Mouse (Mus musculus): ENCODE measurements around the gene Slc27a4.
A peak's percentile ranks its signal among the peaks of the same experiment; 100 is the strongest.

Gene Slc27a4

GRCm38 (mm10) chr2:29820025-29820817 is 17.8 kb downstream of the Slc27a4 start, which contains the start of gene Urm1:
Gene Urm1, plus strand, starts transcription at chr2:29820075.
- peak; percentile 87 to 92 for DNase-seq

- no peak for DNase-seq
Measured at GRCm38 (mm10) chr2:29826318-29826925, 24.0 kb downstream of the Slc27a4 start.

GRCm38 (mm10) chr2:29826926-29827708 is 24.7 kb downstream of the Slc27a4 start:
- peak; percentile 95 to 97 for DNase-seq

- DNase-seq: no peak
Measured at GRCm38 (mm10) chr2:29827709-29828024, 25.2 kb downstream of the Slc27a4 start.

- no peak for DNase-seq
Measured at GRCm38 (mm10) chr2:29831106-29831505, 28.7 kb downstream of the Slc27a4 start.

- no peak for DNase-seq
Measured at GRCm38 (mm10) chr2:29833796-29834195, 31.4 kb downstream of the Slc27a4 start.

GRCm38 (mm10) chr2:29835391-29835899 is 33.0 kb downstream of the Slc27a4 start:
- no peak for DNase-seq

GRCm38 (mm10) chr2:29839460-29839859 is 37.0 kb downstream of the Slc27a4 start:
- DNase-seq: no peak

GRCm38 (mm10) chr2:29843231-29844105 is 41.0 kb downstream of the Slc27a4 start:
- no peak for DNase-seq

GRCm38 (mm10) chr2:29844115-29844514 is 41.7 kb downstream of the Slc27a4 start:
- no peak for DNase-seq

GRCm38 (mm10) chr2:29844661-29845060 is 42.2 kb downstream of the Slc27a4 start:
- no peak for DNase-seq

- DNase-seq: peak in 1 of 2 experiments; percentile 25
Measured at GRCm38 (mm10) chr2:29845636-29846035, 43.2 kb downstream of the Slc27a4 start.

GRCm38 (mm10) chr2:29846061-29846853 is 43.8 kb downstream of the Slc27a4 start:
- DNase-seq: peak; percentile 37 to 60

GRCm38 (mm10) chr2:29846911-29847310 is 44.5 kb downstream of the Slc27a4 start:
- DNase-seq: no peak

GRCm38 (mm10) chr2:29849041-29849440 is 46.6 kb downstream of the Slc27a4 start:
- no peak for DNase-seq

GRCm38 (mm10) chr2:29849841-29850480 is 47.5 kb downstream of the Slc27a4 start:
- peak in 1 of 2 experiments; percentile 22 for DNase-seq

GRCm38 (mm10) chr2:29852957-29853485 is 50.6 kb downstream of the Slc27a4 start:
- no peak for DNase-seq

GRCm38 (mm10) chr2:29853736-29854135 is 51.3 kb downstream of the Slc27a4 start:
- no peak for DNase-seq

- DNase-seq: no peak
Measured at GRCm38 (mm10) chr2:29855585-29856210, 53.3 kb downstream of the Slc27a4 start.
